Mouse (Mus musculus) central nervous system, embryonic 14 days (tissue): ENCODE measurements around the gene Hlx. TPM values are rescaled to one million over a fixed set of nuclear protein-coding genes. Genes with fewer than 3 reads are reported as not detected.

ENCODE experiments used
- polyA plus RNA-seq: library from polyadenylated mRNA; depleted of rRNA; stranded (reverse); fragments of >200 nt; gene quantifications from 2 replicates; pipeline ENCODE4 v1.2.3, GENCODE M21; 2012; rRNA removed

The Hlx gene
- 1.2 and 3.1 TPM in 2 replicates for polyA plus RNA-seq

DNA sequence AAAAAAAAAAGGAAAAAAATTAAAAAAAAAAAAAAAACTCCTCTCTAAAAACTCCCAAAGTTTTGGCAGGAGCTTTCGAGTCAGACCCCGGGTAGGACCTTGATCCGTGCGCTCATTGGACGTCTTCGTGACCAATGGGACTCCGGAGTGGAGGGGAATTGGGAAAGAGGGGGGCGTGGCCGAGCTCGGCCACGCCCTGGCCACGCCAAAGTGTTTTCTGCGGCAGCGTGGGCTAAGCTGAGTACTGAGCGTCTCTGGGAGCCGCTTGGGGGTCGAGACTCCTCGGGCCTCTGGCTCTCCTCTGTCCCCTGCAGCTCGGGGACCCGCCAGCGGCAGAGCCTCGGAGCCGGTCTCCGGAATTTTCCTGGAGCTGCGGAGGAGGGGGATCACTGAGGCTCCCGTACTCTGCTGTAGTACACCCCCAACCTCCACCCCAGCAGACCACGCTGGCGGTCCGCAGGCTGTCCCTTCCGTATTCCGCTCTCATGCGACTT lies at the start of gene Hlx:
Hlx (minus strand) TSS at position 64 of the 494 bp plus-strand sequence.

Other genes starting within 250 kb of the Hlx start
- gene Marc1, start 78.7 kb upstream of the Hlx start, polyA plus RNA-seq: 0.11 TPM in 1 of 2 replicates, not detected in the other
- 49.3 and 54.3 TPM in 2 replicates for gene Marc2, start 113.8 kb upstream of the Hlx start, polyA plus RNA-seq
- 7.1 and 8.7 TPM in 2 replicates for gene C130074G19Rik, start 150.6 kb upstream of the Hlx start, polyA plus RNA-seq